Mouse (Mus musculus) forebrain, embryonic 10.5 days (tissue): Measurements from ENCODE around the gene Ube4a. TPM values are rescaled to one million over a fixed set of nuclear protein-coding genes. Genes with fewer than 3 reads are reported as not detected.

Experiments
- DNase-seq: peaks from one replicate; pipeline ENCODE4 v3.0.0-alpha.2; 2017; ENCODE audit warnings: low spot score; ENCODE audit errors: extremely low spot score
- H3K27ac ChIP-seq: fragments of 300-500 bp; sonication (generic); 2 replicates; pipeline ENCODE4 v1.5.1; 2016; ENCODE audit warnings: mild to moderate bottlenecking
- H3K27me3 ChIP-seq: fragments of 300-500 bp; sonication (generic); 2 replicates; pipeline ENCODE4 v1.6.1; 2016; ENCODE audit warnings: mild to moderate bottlenecking; ENCODE audit not compliant: poor library complexity, severe bottlenecking
- H3K36me3 ChIP-seq: fragments of 300-500 bp; sonication (generic); replicated peaks from 2 replicates; pipeline ENCODE4 v1.6.1; 2016; ENCODE audit warnings: mild to moderate bottlenecking, moderate library complexity
- H3K4me1 ChIP-seq: fragments of 300-500 bp; sonication (generic); 2 replicates; pipeline ENCODE4 v1.6.1; 2016
- H3K4me3 ChIP-seq: fragments of 300-500 bp; sonication (generic); 2 replicates; pipeline ENCODE4 v1.5.1; 2016; ENCODE audit warnings: mild to moderate bottlenecking, moderate library complexity
- H3K9me3 ChIP-seq: fragments of 300-500 bp; sonication (generic); 2 replicates; pipeline ENCODE4 v1.6.1; 2016; ENCODE audit warnings: mild to moderate bottlenecking, moderate library complexity
- WGBS: fragments of 180-500 bp; shearing (Covaris S2); methylation state at CpG from one replicate; pipeline ENCODE4 v1.1.7; 2016; 5-methylcytosine and 5-hydroxymethylcytosine counted together
- polyA plus RNA-seq: library from polyadenylated mRNA; unstranded; fragments of >200 nt; fragmentation: Nextera tagmentation; extraction: Ambion mirVana; gene quantifications from 2 replicates; pipeline ENCODE4 v1.2.1, GENCODE M21; 2016

Ube4a gene
- polyA plus RNA-seq, 1 experiment from 2014 or later = 24.8 TPM

DNA sequence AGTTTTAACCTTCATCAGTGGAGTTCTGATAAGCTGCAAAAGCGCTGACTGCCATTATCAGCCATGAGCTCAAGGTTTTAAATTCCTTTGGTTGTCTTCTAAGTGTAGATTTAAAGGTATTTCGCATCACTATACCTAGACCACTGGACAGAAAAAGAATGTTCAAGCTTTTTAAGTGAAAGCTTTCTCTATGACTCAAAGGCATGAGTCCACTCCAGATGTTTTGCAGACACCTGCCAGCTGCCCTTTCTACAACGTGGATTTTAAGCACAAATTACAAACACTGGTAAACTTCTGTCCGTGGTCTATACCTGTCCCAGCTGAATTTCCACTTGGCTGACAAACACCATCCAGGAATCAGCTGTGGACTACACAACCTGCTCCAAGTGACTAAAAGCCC, 29.6 kb upstream of the Ube4a start:
- Histone ChIP-seq H3K4me1 (no peaks in the 10 kb centered on the region), H3K4me3 (no peak overlapping the region), H3K27ac (no peak overlapping the region), H3K27me3 (no peaks in the 10 kb centered on the region), H3K36me3 (no peaks in the 10 kb centered on the region), H3K9me3 (no peaks in the 10 kb centered on the region; the same call in 1 of the 2 replicates)
- 85% methylated on average over 4 of the region's 4 CpGs for WGBS
- no peak for DNase-seq

GRCm38 (mm10) chr9:44993268-44993667, 27.9 kb upstream of the Ube4a start:
- Histone ChIP-seq H3K27me3 (no peaks in the 10 kb centered on the region), H3K4me1 (no peaks in the 10 kb centered on the region), H3K4me3 (no peak overlapping the region), H3K9me3 (no peaks in the 10 kb centered on the region; the same call in 1 of the 2 replicates), H3K27ac (no peak overlapping the region), H3K36me3 (no peaks in the 10 kb centered on the region)
- no peak for DNase-seq
- WGBS = 96% methylated on average over 2 of the region's 2 CpGs

GRCm38 (mm10) chr9:44992271-44992670, 26.9 kb upstream of the Ube4a start:
- Histone ChIP-seq H3K9me3 (no peaks in the 10 kb centered on the region; the same call in 1 of the 2 replicates), H3K4me1 (no peaks in the 10 kb centered on the region), H3K4me3 (no peak overlapping the region), H3K27ac (no peak overlapping the region), H3K27me3 (no peaks in the 10 kb centered on the region), H3K36me3 (no peaks in the 10 kb centered on the region)
- DNase-seq = no peak

- Histone ChIP-seq H3K36me3 (no peaks in the 10 kb centered on the region), H3K4me1 (no peaks in the 10 kb centered on the region), H3K27ac (no peak overlapping the region), H3K9me3 (no peaks in the 10 kb centered on the region; the same call in 1 of the 2 replicates), H3K4me3 (no peak overlapping the region), H3K27me3 (no peaks in the 10 kb centered on the region)
- no peak for DNase-seq
- 87% methylated on average over 2 of the region's 2 CpGs for WGBS
Measured at GRCm38 (mm10) chr9:44991821-44992220, 26.4 kb upstream of the Ube4a start.

DNA sequence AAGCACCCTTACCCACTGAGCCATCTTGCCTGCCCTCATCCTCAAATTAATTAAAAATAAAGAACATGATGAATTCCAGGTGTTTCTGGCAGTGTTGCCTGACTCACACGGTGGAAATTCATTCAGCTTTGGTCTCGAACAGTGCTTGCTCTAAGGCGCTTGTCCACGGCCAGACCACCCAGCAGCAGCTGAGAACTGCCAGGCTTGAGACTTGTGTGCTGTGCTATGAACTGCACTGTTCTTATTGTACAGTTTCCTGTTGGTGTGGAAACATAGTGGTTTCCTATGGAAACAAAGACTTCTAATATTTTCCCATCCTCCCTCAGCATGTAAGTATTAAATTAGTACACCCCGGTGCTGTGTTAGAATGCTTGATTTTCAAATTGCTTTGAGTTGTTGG, 21.6 kb upstream of the Ube4a start:
- WGBS = 79% methylated on average over 5 of the region's 5 CpGs

DNA sequence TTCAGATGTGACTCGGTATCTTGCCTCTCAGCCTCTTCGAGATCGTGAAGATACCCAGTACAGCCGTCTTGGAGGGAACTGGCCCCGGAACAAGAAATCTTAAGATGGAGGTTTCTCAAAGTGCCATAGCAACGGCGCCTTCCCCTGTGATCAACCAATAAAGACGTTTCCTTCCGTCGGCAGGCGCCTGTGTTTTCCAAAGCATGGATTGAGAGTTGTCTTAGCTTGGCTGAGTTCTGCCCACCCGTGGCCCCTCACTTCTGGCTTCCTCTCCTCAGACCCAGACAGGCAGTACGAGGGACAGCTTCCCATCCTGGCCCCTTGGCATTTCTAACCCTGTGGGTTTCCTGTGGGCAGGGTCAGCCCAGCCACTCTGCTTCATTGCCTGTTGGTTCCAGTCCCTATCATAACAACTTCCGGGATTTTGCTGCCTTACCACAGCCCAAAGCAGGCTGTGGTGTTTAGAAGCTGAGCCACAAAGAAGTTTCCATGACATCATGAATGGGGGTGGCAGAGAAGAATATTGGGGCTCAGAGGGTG, 20.9 kb upstream of the Ube4a start:
- no peak for DNase-seq
- H3K27ac ChIP-seq = no peak overlapping the region
- no peaks in the 10 kb centered on the region for H3K27me3 ChIP-seq
- H3K36me3 ChIP-seq = no peaks in the 10 kb centered on the region
- H3K4me1 ChIP-seq = no peaks in the 10 kb centered on the region
- 77% methylated on average over 14 of the region's 14 CpGs for WGBS
- no peak overlapping the region for H3K4me3 ChIP-seq
- no peaks in the 10 kb centered on the region for H3K9me3 ChIP-seq

More for the DNA sequence above, 21.6 kb upstream of the Ube4a start:
- Histone ChIP-seq H3K27ac (no peak overlapping the region), H3K4me1 (no peaks in the 10 kb centered on the region), H3K36me3 (no peaks in the 10 kb centered on the region), H3K4me3 (no peak overlapping the region), H3K9me3 (no peaks in the 10 kb centered on the region), H3K27me3 (no peaks in the 10 kb centered on the region)
- DNase-seq = no peak

- Histone ChIP-seq H3K27me3 (no peaks in the 10 kb centered on the region), H3K4me3 (no peak overlapping the region), H3K36me3 (no peaks in the 10 kb centered on the region), H3K9me3 (no peaks in the 10 kb centered on the region), H3K4me1 (no peaks in the 10 kb centered on the region), H3K27ac (no peak overlapping the region)
- DNase-seq = no peak
- WGBS = 85% methylated on average over 3 of the region's 3 CpGs
Measured at GRCm38 (mm10) chr9:44985721-44986161, 20.3 kb upstream of the Ube4a start.

DNA sequence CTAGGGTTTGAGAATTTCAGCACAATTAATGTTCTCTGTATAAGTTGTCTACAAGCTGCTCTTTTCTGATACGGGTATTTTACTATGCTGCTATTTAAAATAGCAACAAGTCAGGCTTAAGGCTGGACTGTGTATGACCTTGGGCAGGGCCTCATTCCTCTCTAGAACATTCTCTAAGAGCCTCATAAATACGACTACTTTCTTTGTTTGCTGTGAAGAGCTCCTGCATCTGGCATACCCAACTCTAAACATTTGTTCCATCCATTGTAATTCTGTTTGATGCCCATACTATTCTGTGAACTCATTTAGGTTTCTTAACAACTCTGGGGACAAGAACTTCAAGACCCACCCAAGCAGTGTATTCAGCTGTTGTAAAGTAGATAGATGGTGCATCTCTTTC, 17.6 kb upstream of the Ube4a start:
- 86% methylated on average over 2 of the region's 2 CpGs for WGBS
- H3K27me3 ChIP-seq = no peaks in the 10 kb centered on the region
- no peaks in the 10 kb centered on the region for H3K36me3 ChIP-seq
- no peaks in the 10 kb centered on the region for H3K4me1 ChIP-seq
- H3K4me3 ChIP-seq = no peak overlapping the region
- H3K9me3 ChIP-seq = no peaks in the 10 kb centered on the region
- no peak overlapping the region for H3K27ac ChIP-seq
- no peak for DNase-seq

- Histone ChIP-seq H3K36me3 (no peaks in the 10 kb centered on the region), H3K27me3 (no peaks in the 10 kb centered on the region), H3K9me3 (no peaks in the 10 kb centered on the region), H3K4me3 (no peak overlapping the region), H3K4me1 (no peaks in the 10 kb centered on the region), H3K27ac (no peak overlapping the region)
- 91% methylated on average over 3 of the region's 3 CpGs for WGBS
- no peak for DNase-seq
Measured at GRCm38 (mm10) chr9:44982531-44982930, 17.1 kb upstream of the Ube4a start.

DNA sequence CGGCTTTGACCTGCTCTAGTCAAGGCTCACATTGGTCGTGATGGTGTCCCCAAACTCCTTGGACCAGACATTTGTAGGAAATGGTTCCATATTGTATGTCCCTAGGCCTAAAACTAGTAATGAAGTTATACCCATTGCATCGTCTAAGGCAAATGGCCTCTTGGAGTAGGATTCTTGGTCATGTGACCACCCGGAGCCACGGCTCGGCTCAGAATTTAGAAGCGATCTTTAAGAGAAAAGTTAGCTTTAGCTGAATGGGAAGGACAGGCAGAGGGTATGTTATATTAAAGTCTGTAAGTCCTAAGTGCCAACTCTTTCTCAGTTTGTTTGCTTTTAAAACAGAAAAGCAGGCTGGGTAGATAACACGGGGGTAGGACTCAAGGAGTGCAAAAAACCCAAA, 16.7 kb upstream of the Ube4a start:
- no peak for DNase-seq
- Histone ChIP-seq H3K9me3 (no peaks in the 10 kb centered on the region), H3K4me1 (no peaks in the 10 kb centered on the region), H3K27me3 (no peaks in the 10 kb centered on the region), H3K36me3 (no peaks in the 10 kb centered on the region), H3K4me3 (no peak overlapping the region), H3K27ac (no peak overlapping the region)
- 91% methylated on average over 8 of the region's 8 CpGs for WGBS

- WGBS = 84% methylated on average over 4 of the region's 4 CpGs
- Histone ChIP-seq H3K4me3 (no peak within 1 kb of the TSS), H3K9me3 (no peaks in the 10 kb centered on the region), H3K36me3 (no peaks in the 10 kb centered on the region), H3K27me3 (no peaks in the 10 kb centered on the region), H3K27ac (no peak within 1 kb of the TSS), H3K4me1 (no peaks in the 10 kb centered on the region)
- no peak for DNase-seq
Measured at GRCm38 (mm10) chr9:44981676-44982075, 16.3 kb upstream of the Ube4a start, which contains the start of gene Cd3d. TSS of gene Cd3d (plus strand) at chr9:44981786.

- H3K4me3 ChIP-seq = no peak overlapping the region
- 94% methylated on average over 2 of the region's 2 CpGs for WGBS
Measured at GRCm38 (mm10) chr9:44981104-44981503, 15.7 kb upstream of the Ube4a start.

DNA sequence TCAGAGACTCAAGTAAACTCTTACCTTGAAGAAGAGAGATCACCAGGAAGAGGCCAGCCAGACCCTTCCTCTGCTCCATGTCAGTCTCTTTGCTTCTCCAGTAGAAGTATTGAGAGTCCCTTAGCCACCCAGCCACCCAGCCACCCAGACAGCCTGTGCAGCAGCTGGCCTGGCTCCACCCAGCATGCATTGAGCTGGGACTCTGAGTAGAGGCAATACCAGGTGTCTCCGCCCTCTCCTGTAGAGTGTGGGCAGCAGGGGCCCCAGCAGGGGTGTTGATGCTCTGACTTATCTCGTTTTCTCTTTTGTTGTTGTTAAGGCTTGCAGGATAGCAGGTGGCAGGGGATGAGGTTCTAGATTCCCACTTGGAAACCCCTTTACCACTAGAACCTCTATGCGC, 14.8 kb upstream of the Ube4a start, which contains the start of gene Cd3g:
TSS of gene Cd3g (minus strand) at position 190 of the 400 bp plus-strand sequence.
- Histone ChIP-seq H3K27me3 (no peaks in the 10 kb centered on the region), H3K4me1 (no peaks in the 10 kb centered on the region), H3K9me3 (no peaks in the 10 kb centered on the region), H3K36me3 (no peaks in the 10 kb centered on the region), H3K4me3 (no peak within 1 kb of the TSS), H3K27ac (no peak within 1 kb of the TSS)
- WGBS = 75% methylated on average over 3 of the region's 3 CpGs
- no peak for DNase-seq

More at GRCm38 (mm10) chr9:44981104-44981503, 15.7 kb upstream of the Ube4a start:
- Histone ChIP-seq H3K36me3 (no peaks in the 10 kb centered on the region), H3K27me3 (no peaks in the 10 kb centered on the region), H3K9me3 (no peaks in the 10 kb centered on the region), H3K4me1 (no peaks in the 10 kb centered on the region), H3K27ac (no peak overlapping the region)
- no peak for DNase-seq

DNA sequence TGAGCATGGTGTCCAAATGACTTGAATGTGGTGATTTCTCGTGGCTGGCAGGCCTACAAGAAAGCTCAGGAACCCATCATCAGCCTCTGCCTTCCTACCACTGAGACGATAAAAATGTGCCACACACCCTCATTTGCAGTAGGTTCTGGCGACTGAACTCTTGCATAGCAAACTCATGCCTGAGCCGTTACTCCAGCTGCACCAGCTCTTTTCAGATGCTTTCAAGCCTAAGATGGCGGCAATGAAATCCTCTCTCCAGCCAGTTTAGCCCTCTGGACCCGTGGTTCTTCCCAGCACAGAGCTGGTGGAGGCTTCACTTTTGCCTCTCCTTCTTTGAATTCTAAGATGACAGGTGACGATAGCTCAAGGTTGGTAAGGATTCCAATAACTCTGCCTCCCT, 14.4 kb upstream of the Ube4a start:
- no peaks in the 10 kb centered on the region for H3K9me3 ChIP-seq
- DNase-seq = no peak
- no peaks in the 10 kb centered on the region for H3K36me3 ChIP-seq
- H3K27me3 ChIP-seq = no peaks in the 10 kb centered on the region
- H3K4me3 ChIP-seq = no peak overlapping the region
- WGBS = 81% methylated on average over 7 of the region's 7 CpGs
- H3K4me1 ChIP-seq = no peaks in the 10 kb centered on the region
- H3K27ac ChIP-seq = no peak overlapping the region
